Mouse (Mus musculus): ENCODE measurements around the gene Fdx1.

GRCm38 (mm10) chr9:51994636-51995260 lies 31.4 kb upstream of the Fdx1 start:
- TF ChIP-seq CTCF (IDR thresholded peaks at IDR 0.05; ENCODE audit: low read depth, low read length) (no peak), POLR2A (IDR thresholded peaks at IDR 0.05; ENCODE audit: extremely low read depth, insufficient read depth, low read length) (no peak)
